Mouse (Mus musculus): Measurements from ENCODE around the gene 4930519G04Rik. TPM values are rescaled to one million over a fixed set of nuclear protein-coding genes. Genes with fewer than 3 reads are reported as not detected.
A peak's percentile ranks its signal among the peaks of the same experiment; 100 is the strongest.
"Not testable (repeated sequence)": the region's sequence is repeated elsewhere in the genome, so short reads cannot be mapped to it uniquely, and the experiment has no call there.

4930519G04Rik gene
- polyA plus RNA-seq, 1 experiment from 2014 or later: not detected

DNA sequence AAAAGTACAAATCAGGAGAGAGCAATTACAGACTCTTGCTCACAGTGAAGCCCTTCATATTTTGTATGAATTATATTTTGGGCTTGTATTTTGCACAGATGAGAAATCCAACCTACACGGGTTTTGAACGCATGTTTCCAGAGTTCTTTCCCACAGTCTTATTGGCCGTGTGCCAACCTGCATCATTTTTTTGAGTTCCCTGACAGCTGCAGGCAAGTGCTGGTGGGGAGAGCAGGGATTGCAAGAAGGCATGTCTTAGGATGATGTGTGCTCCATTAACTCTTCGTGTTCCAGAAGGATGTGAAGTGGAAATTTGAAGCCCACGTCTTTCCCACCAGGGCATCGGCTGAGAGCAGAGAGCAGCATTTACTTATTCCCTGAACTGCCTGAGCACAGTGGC lies 36.9 kb upstream of the 4930519G04Rik start:
- WGBS: 80% methylated on average over 6 of the region's 6 CpGs
- peaks cover 9% of the 10 kb centered on the region; the same call in 1 of the 2 replicates for H3K9me3 ChIP-seq
- peaks cover 23% of the 10 kb centered on the region for H3K4me1 ChIP-seq
- H3K27me3 ChIP-seq (ENCODE audit: poor library complexity, severe bottlenecking): no peaks in the 10 kb centered on the region
- no peak for DNase-seq (ENCODE audit: extremely low spot score, low spot score)
- no peak overlapping the region for H3K4me3 ChIP-seq
- no peak overlapping the region for H3K27ac ChIP-seq
- H3K36me3 ChIP-seq (replicated peaks): peaks cover 42% of the 10 kb centered on the region

GRCm38 (mm10) chr5:114818124-114818523 lies 35.3 kb upstream of the 4930519G04Rik start:
- H3K4me1 ChIP-seq: peaks cover 17% of the 10 kb centered on the region
- 82% methylated on average over 11 of the region's 11 CpGs for WGBS
- DNase-seq (ENCODE audit: extremely low spot score, low spot score): no peak
- no peaks in the 10 kb centered on the region for H3K27me3 ChIP-seq (ENCODE audit: poor library complexity, severe bottlenecking)
- H3K36me3 ChIP-seq (replicated peaks): peaks cover 40% of the 10 kb centered on the region
- H3K27ac ChIP-seq: no peak overlapping the region
- no peak overlapping the region for H3K4me3 ChIP-seq
- peaks cover 18% of the 10 kb centered on the region; the same call in 1 of the 2 replicates for H3K9me3 ChIP-seq

DNA sequence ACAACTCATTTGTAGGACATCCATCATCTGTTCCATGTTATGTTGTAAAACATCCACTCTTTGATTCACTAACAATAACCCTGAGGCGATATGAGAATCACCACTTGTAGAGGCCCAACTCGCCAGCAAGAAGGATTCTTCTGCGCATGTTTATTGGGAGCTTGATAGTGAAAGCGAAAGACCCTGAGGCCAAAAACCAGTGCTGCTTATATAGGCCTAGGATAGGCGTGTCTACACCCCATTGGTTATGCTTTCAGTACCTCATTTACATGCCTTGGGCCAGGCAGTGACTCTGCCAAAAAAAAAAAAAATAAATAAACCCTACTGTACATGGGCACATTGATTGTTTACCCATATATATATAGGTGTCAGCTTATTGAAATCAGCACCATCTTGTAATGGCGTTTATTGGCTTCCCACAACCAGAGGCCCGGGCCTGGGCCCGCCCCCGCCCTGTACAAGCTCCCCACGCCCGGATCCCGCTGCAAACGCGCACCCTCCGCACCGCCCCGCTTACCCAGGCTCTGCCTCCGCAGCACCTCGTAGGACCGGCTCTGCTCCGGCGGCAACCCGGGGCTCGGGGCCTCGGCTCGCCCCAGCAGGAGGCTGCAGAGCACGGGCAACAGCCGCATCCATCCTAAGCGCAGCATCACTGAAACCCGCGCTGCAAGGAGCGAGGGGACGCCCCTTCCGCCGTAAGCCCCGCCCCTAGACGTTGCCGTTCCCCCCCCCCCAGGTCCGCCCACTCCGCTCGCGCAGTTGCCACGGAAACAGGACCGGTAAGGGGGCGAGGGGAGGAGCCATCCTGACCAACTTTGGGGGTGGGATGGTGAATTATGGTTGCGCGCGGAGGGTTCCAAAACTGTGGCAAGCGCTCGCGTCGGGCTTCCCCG lies 30.4 kb upstream of the 4930519G04Rik start, which contains the start of gene 1500011B03Rik:
TSS of gene 1500011B03Rik (minus strand) at position 673 of the 893 bp plus-strand sequence.
- WGBS: 8% methylated on average over 53 of the region's 53 CpGs

DNA sequence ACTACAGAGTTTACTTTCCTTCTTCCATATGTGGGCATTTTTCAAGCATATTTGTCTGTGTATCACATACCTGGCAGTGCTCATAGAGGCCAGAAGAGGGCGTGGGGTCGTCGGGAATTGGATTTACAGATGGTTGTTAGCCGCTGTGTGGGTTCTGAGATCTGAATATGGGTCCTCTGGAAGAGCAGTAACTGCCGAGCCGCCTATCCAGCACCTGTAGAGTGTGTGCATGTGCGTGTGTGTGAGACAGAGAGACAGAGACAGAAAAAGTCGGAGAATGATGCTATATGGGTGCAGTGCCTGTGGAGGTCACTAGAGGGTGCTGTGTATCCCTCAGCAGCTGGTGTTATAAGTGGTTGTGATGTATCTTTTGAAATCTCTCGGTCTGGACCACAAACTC lies 29.3 kb upstream of the 4930519G04Rik start:
- peak overlapping the region; percentile 91 for H3K4me3 ChIP-seq

More for the DNA sequence above, 30.4 kb upstream of the 4930519G04Rik start, which contains the start of gene 1500011B03Rik:
- H3K27ac ChIP-seq: peak within 1 kb of the TSS; percentile 95
- H3K9me3 ChIP-seq: peaks cover 18% of the 10 kb centered on the region; the same call in 1 of the 2 replicates
- peak; percentile 90 for DNase-seq (ENCODE audit: extremely low spot score, low spot score)
- H3K4me1 ChIP-seq: peaks cover 25% of the 10 kb centered on the region
- H3K27me3 ChIP-seq (ENCODE audit: poor library complexity, severe bottlenecking): no peaks in the 10 kb centered on the region
- peaks cover 28% of the 10 kb centered on the region for H3K36me3 ChIP-seq (replicated peaks)
- H3K4me3 ChIP-seq: peak within 1 kb of the TSS; percentile 91

DNA sequence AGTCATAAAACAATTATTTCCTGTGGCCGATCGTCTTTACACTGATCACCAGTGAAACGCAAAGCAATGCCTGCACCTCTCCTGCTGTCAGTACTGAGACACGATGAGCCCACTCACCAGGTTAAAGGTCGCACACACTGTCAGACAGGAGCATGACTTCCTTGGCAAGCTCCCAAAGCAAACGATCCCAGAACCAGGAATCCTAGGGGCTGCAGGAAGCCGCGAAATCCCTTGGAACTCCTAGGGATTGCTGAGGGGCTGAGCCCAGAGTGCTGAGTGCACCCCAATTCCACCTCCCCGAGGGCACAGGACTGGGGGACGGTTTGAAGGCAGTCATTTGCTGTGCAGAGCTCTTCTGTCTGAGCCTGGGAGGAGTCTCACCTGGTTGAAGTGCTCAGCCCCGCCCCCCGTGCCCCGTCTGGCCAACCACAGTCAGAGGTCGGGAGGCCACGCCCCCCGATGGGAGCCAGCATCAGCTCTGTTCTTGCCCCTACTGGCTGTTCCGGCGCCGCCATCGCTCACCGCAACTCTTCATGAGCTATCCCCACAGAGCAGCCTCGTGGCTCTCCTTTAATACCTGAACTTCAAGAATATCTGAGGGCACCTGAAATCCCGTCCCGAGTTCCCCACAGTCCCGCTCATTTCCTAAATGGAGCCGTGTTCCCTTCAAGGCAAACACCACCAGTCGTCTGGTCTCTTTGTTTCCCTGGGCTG lies 27.3 kb upstream of the 4930519G04Rik start:
- H3K27me3 ChIP-seq (ENCODE audit: poor library complexity, severe bottlenecking): no peaks in the 10 kb centered on the region
- peak overlapping the region; percentile 53 for H3K4me3 ChIP-seq
- H3K27ac ChIP-seq: peak overlapping the region; percentile 87
- DNase-seq (ENCODE audit: extremely low spot score, low spot score): peak; percentile 89
- H3K4me1 ChIP-seq: peaks cover 25% of the 10 kb centered on the region
- 11% methylated on average over 27 of the region's 27 CpGs for WGBS
- H3K36me3 ChIP-seq (replicated peaks): peaks cover 14% of the 10 kb centered on the region
- peaks cover 14% of the 10 kb centered on the region; the same call in 1 of the 2 replicates for H3K9me3 ChIP-seq

More for the DNA sequence above, 29.3 kb upstream of the 4930519G04Rik start:
- 19% methylated on average over 9 of the region's 9 CpGs for WGBS
- H3K9me3 ChIP-seq: peaks cover 18% of the 10 kb centered on the region; the same call in 1 of the 2 replicates
- no peak overlapping the region for H3K27ac ChIP-seq
- peaks cover 25% of the 10 kb centered on the region for H3K4me1 ChIP-seq
- peaks cover 28% of the 10 kb centered on the region for H3K36me3 ChIP-seq (replicated peaks)
- DNase-seq (ENCODE audit: extremely low spot score, low spot score): peak; percentile 44
- no peaks in the 10 kb centered on the region for H3K27me3 ChIP-seq (ENCODE audit: poor library complexity, severe bottlenecking)

DNA sequence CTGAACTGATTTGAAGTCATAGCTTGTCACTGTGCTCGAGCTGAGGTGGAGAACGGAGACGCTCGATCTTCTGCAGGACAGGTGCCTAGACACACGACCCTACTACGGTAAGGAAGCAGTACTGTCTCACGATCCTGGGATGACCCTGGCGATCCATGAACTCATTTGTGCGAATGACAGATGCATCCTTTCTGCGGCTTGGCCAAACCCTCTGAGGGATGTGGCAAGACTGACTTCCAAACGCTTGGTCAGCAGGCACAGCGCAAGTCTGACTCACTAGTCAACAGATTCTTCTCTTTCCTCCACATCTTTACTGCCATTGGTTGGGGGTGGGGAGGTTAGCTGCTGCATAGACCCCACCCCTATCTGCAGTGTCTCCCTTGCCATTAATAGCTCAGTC lies 26.0 kb upstream of the 4930519G04Rik start:
- H3K4me1 ChIP-seq: peaks cover 24% of the 10 kb centered on the region
- no peak for DNase-seq (ENCODE audit: extremely low spot score, low spot score)
- H3K36me3 ChIP-seq (replicated peaks): peaks cover 1% of the 10 kb centered on the region
- H3K9me3 ChIP-seq: peaks cover under 1% of the 10 kb centered on the region; the same call in 1 of the 2 replicates
- no peak overlapping the region for H3K27ac ChIP-seq
- H3K4me3 ChIP-seq: no peak overlapping the region
- no peaks in the 10 kb centered on the region for H3K27me3 ChIP-seq (ENCODE audit: poor library complexity, severe bottlenecking)
- 93% methylated on average over 12 of the region's 12 CpGs for WGBS

DNA sequence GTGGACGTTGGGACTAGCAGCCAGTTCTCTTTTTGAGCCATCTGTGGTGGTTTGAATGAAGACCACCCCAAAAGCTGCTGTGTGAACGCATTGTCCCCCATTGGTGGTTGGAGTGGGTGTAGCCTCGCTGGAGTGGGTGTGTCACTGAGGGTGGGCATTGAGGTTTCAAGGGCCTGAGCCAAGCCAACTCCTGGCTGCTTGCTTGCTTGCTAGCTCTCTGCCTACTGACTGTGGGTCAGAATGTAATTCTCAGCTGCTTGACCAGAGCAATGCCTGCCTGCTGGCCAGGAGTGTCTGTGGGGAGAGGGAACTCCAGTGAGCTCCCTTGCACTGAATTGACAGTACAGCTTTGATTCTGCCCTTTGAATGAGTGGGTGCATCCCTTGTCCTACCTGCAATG lies 23.7 kb upstream of the 4930519G04Rik start:
- WGBS: 74% methylated on average over 3 of the region's 3 CpGs
- no peak for DNase-seq (ENCODE audit: extremely low spot score, low spot score)
- no peaks in the 10 kb centered on the region for H3K36me3 ChIP-seq (replicated peaks)
- no peak overlapping the region for H3K27ac ChIP-seq
- H3K27me3 ChIP-seq (ENCODE audit: poor library complexity, severe bottlenecking): no peaks in the 10 kb centered on the region
- peaks cover 9% of the 10 kb centered on the region for H3K4me1 ChIP-seq
- H3K9me3 ChIP-seq: no peaks in the 10 kb centered on the region; the same call in 1 of the 2 replicates
- no peak overlapping the region for H3K4me3 ChIP-seq

DNA sequence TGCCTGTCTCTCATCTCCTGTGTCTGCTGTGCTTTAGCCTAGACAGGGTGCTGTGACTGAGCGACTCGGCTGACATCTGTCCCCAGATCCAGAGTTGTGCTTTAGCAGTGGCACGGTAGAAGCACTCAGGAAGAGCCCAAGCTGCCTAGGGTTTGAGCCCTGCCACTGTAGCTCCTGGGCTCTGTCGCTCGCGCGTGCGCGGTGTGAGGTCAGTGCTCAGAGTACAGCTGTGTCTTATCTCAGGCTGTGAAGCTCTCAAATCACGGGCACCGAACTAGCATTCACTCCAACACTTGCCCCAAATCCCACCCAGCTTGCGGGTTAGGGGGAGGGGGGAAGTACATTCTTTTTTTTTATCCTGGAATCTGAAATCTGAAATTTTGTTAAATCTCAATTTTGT lies 16.6 kb upstream of the 4930519G04Rik start:
- Histone ChIP-seq H3K9me3 (no peaks in the 10 kb centered on the region), H3K27me3 (ENCODE audit: poor library complexity, severe bottlenecking) (no peaks in the 10 kb centered on the region), H3K36me3 (replicated peaks) (no peaks in the 10 kb centered on the region), H3K27ac (no peak overlapping the region), H3K4me3 (no peak overlapping the region), H3K4me1 (no peaks in the 10 kb centered on the region)
- DNase-seq (ENCODE audit: extremely low spot score, low spot score): no peak
- 73% methylated on average over 12 of the region's 12 CpGs for WGBS

DNA sequence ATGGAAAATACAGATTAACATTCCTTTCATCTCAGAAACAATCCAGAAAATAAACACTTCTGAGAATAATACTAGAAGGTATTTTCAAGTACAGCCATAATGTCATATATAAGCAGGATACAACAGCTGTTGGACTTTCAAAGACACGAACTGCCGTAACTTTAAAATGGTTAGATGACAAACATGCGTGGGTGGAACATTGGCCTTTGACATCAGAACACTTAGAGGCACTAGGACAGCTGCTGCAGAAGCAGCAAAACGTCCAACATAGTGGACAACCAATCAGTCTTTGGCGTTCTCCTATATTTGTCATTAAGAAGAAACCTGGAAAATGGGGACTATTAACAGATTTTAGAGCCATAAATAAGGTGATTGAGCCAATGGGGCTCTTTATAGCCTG lies 13.0 kb upstream of the 4930519G04Rik start:
- WGBS: 74% methylated on average over 5 of the region's 5 CpGs
- DNase-seq (ENCODE audit: extremely low spot score, low spot score): not testable (repeated sequence)

DNA sequence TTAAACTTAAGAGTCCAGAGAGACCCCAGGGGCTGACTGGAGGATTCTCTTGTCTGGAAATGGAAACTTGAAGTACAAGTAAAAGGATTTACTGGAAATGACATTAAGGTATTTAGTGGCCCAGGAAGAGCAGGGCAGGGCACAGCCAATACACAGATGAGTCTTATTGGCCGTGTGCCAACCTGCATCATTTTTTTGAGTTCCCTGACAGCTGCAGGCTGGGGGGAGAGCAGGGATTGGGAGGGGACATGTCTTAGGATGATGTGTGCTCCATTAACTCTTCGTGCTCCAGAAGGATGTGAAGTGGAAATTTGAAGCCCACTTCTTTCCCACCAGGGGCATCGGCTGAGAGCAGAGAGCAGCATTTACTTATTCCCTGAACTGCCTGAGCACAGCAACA lies 11.3 kb upstream of the 4930519G04Rik start:
- not testable (repeated sequence) for H3K27me3 ChIP-seq (ENCODE audit: poor library complexity, severe bottlenecking); H3K27ac ChIP-seq; DNase-seq (ENCODE audit: extremely low spot score, low spot score)

More for the DNA sequence above, 13.0 kb upstream of the 4930519G04Rik start:
- not testable (repeated sequence) for H3K27ac ChIP-seq; H3K36me3 ChIP-seq (replicated peaks); H3K4me3 ChIP-seq; H3K27me3 ChIP-seq (ENCODE audit: poor library complexity, severe bottlenecking); H3K9me3 ChIP-seq; H3K4me1 ChIP-seq

DNA sequence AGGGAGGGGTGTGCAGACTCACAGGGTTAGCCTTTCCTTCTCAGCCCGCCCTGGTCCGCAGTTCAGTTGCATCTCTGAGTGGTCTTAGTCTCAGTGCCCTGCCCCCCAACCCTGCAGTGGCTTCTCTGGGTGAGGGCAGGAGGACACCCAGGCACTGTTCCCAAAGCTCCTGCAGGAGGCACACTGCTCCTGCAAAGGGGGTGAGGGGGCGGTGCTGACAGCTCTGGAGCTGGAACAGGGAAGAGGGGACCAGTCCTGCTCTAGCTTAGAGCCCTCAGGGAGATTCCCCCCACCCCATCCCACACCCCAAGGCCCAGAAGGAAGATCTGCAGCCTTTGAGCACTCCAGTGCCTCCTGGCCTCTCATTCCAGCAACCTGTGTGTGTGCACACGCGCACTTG lies 10.8 kb upstream of the 4930519G04Rik start:
- Histone ChIP-seq H3K9me3 (no peaks in the 10 kb centered on the region), H3K4me3 (no peak overlapping the region), H3K4me1 (peaks cover 9% of the 10 kb centered on the region), H3K27me3 (ENCODE audit: poor library complexity, severe bottlenecking) (no peaks in the 10 kb centered on the region), H3K27ac (no peak overlapping the region), H3K36me3 (replicated peaks) (no peaks in the 10 kb centered on the region)
- 60% methylated on average over 5 of the region's 5 CpGs for WGBS
- no peak for DNase-seq (ENCODE audit: extremely low spot score, low spot score)

More for the DNA sequence above, 11.3 kb upstream of the 4930519G04Rik start:
- not testable (repeated sequence) for H3K36me3 ChIP-seq (replicated peaks); H3K4me1 ChIP-seq; H3K9me3 ChIP-seq; H3K4me3 ChIP-seq
- WGBS: 69% methylated on average over 3 of the region's 3 CpGs

GRCm38 (mm10) chr5:114844371-114844770 lies 9.1 kb upstream of the 4930519G04Rik start:
- 76% methylated on average over 2 of the region's 2 CpGs for WGBS
- not testable (repeated sequence) for H3K36me3 ChIP-seq (replicated peaks); H3K4me1 ChIP-seq; H3K4me3 ChIP-seq; H3K27me3 ChIP-seq (ENCODE audit: poor library complexity, severe bottlenecking); H3K9me3 ChIP-seq; DNase-seq (ENCODE audit: extremely low spot score, low spot score)
- peak overlapping the region; percentile 20; the same call in 1 of the 2 replicates for H3K27ac ChIP-seq
